Comparison of ENCODE assay signal across 18 mouse cellular contexts in the genomic region with DNA sequence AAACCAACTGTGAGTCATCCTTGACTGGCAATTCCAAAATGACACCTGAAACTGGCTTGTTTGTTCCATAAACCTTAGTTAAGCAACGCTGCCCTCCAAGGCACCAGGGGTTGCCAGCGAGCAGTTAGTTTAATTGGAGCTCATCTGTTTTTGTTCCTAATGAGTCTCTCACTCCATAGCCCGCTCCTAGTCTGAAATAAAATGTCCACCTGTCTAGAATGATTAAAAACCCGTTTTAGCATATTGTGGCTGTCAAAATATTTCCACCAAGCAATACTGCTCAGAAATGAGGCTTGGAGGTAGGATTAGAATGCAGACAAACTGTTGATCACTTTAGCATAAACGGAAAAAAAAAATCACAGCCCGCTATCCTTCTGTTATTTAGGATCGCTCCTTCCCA.
"Had no signal": no experiment of that assay in that cellular context is flagged by ENCODE, and none has a peak within 500 bp of the region (broad histone marks: within the 10 kb centered on the region; RNA-seq: fewer than 3 reads in every experiment).

No protein-coding gene starts in this region.

- H3K4me1 ChIP-seq: limb, embryonic 10.5 days; limb, embryonic 13.5 days; liver, embryonic 12.5 days; liver, embryonic 15.5 days; lung, embryonic 15.5 days had no signal

- H3K27ac ChIP-seq: kidney, postnatal 0 days; limb, embryonic 10.5 days; limb, embryonic 13.5 days; liver, embryonic 12.5 days; liver, embryonic 15.5 days; lung, embryonic 15.5 days had no signal

- ATAC-seq: liver, embryonic 12.5 days had no signal

- DNase-seq: kidney, adult 2 months; kidney, postnatal 25 days; liver; lung, adult 18-20 months; lung, postnatal 10 days; lung, postnatal 36 days; midbrain, embryonic 14.5 days; right cerebral cortex, postnatal 25 days; spleen, adult 18-20 months; thymus, adult 18-20 months; thymus, postnatal 36 days had no signal

- H3K9ac ChIP-seq: limb, embryonic 13.5 days; liver, embryonic 12.5 days; liver, embryonic 15.5 days; lung, embryonic 15.5 days had no signal

- H3K9me3 ChIP-seq: limb, embryonic 10.5 days; limb, embryonic 13.5 days; liver, embryonic 12.5 days; liver, embryonic 15.5 days; lung, embryonic 15.5 days had no signal

- H3K4me3 ChIP-seq: limb, embryonic 10.5 days; limb, embryonic 13.5 days; liver, embryonic 12.5 days; liver, embryonic 15.5 days; lung, embryonic 15.5 days had no signal

- H3K36me3 ChIP-seq: limb, embryonic 10.5 days; limb, embryonic 13.5 days; liver, embryonic 12.5 days; liver, embryonic 15.5 days; lung, embryonic 15.5 days had no signal

- H3K4me2 ChIP-seq: limb, embryonic 13.5 days; liver, embryonic 12.5 days; liver, embryonic 15.5 days; lung, embryonic 15.5 days; midbrain, embryonic 11.5 days had no signal

- H3K27me3 ChIP-seq: limb, embryonic 13.5 days; liver, embryonic 12.5 days; liver, embryonic 15.5 days; lung, embryonic 15.5 days had no signal
